Mouse (Mus musculus) liver, adult 2 months (tissue): Measurements from ENCODE around the gene 1110051M20Rik. TPM values are rescaled to one million over a fixed set of nuclear protein-coding genes. Genes with fewer than 3 reads are reported as not detected.
A peak's percentile ranks its signal among the peaks of the same experiment; 100 is the strongest.

Source experiments
- DNase-seq: peaks from one replicate; pipeline ENCODE4 v3.0.0-alpha.2; 2011; ENCODE audit warnings: low read depth, low spot score; ENCODE audit errors: extremely low read depth
- H3K27ac ChIP-seq: fragments of 200-500 bp; replicated peaks from 2 replicates; pipeline ENCODE4 v1.5.1; 2012; ENCODE audit warnings: low read depth, mild to moderate bottlenecking, control low read depth, inconsistent platforms, low read length; ENCODE audit not compliant: insufficient read depth
- H3K27me3 ChIP-seq: fragments of 200-500 bp; 2 replicates; pipeline ENCODE4 v1.6.1; 2012; ENCODE audit warnings: mild to moderate bottlenecking, moderate library complexity, low read length, inconsistent platforms; ENCODE audit not compliant: control insufficient read depth, insufficient read depth
- H3K36me3 ChIP-seq: fragments of 200-500 bp; 2 replicates; pipeline ENCODE4 v1.6.1; 2012; ENCODE audit warnings: low read length, inconsistent platforms; ENCODE audit not compliant: control insufficient read depth, insufficient read depth
- H3K4me1 ChIP-seq: fragments of 200-500 bp; 2 replicates; pipeline ENCODE4 v1.6.1; 2011; ENCODE audit warnings: low read length; ENCODE audit not compliant: control insufficient read depth, insufficient read depth
- H3K4me3 ChIP-seq: fragments of 200-500 bp; 2 replicates; pipeline ENCODE4 v1.5.1; 2011; ENCODE audit warnings: low read depth, mild to moderate bottlenecking, control low read depth, low read length, moderate library complexity; ENCODE audit not compliant: insufficient read depth
- H3K79me2 ChIP-seq: fragments of 200-500 bp; 2 replicates; pipeline ENCODE4 v1.6.1; 2012; ENCODE audit warnings: inconsistent platforms, mild to moderate bottlenecking, low read length, moderate library complexity; ENCODE audit not compliant: control insufficient read depth, insufficient read depth
- H3K9ac ChIP-seq: fragments of 200-500 bp; 2 replicates; pipeline ENCODE4 v1.6.1; 2012; ENCODE audit warnings: low read depth, mild to moderate bottlenecking, control low read depth, inconsistent platforms, low read length
- CTCF ChIP-seq: fragments of 200-500 bp; IDR thresholded peaks from 2 replicates; pipeline ENCODE4 v1.5.1; 2011; ENCODE audit warnings: low read depth, low read length, control low read depth
- POLR2A ChIP-seq: fragments of 200-500 bp; IDR thresholded peaks from 2 replicates; pipeline ENCODE4 v1.6.1; 2011; ENCODE audit warnings: low read length, control low read depth; ENCODE audit not compliant: insufficient read depth; ENCODE audit errors: extremely low read depth
- WGBS: fragments of 180-500 bp; shearing (Covaris S2); methylation state at CpG from one replicate; pipeline ENCODE4 v1.1.7; 2018; 5-methylcytosine and 5-hydroxymethylcytosine counted together
- polyA plus RNA-seq: library from polyadenylated mRNA; depleted of rRNA; stranded (reverse); fragments of >200 nt; gene quantifications from 2 replicates; pipeline ENCODE4 v1.2.3, GENCODE M21; 2012
- total RNA-seq: library from RNA; depleted of rRNA; stranded (reverse); fragments of >200 nt; gene quantifications from 2 replicates; pipeline ENCODE4 v1.2.3, GENCODE M21; 2014

1110051M20Rik gene
- total and polyA plus RNA-seq, 2 experiments = 2.8 to 3.6 TPM

GRCm38 (mm10) chr2:91388738-91389137 lies 55.8 kb downstream of the 1110051M20Rik start:
- TF ChIP-seq POLR2A (no peak), CTCF (no peak)
- H3K4me3 ChIP-seq = no peak overlapping the region
- H3K4me1 ChIP-seq = peaks cover 4% of the 10 kb centered on the region; the same call in 1 of the 2 replicates
- H3K36me3 ChIP-seq = no peaks in the 10 kb centered on the region
- H3K79me2 ChIP-seq = no peaks in the 10 kb centered on the region
- H3K27ac ChIP-seq = no peak overlapping the region
- DNase-seq = no peak
- H3K27me3 ChIP-seq = no peaks in the 10 kb centered on the region
- no peak overlapping the region for H3K9ac ChIP-seq
- WGBS = 68% methylated on average over 3 of the region's 3 CpGs

- H3K27ac ChIP-seq = no peak overlapping the region
- 86% methylated on average over 3 of the region's 3 CpGs for WGBS
- TF ChIP-seq POLR2A (no peak), CTCF (no peak)
Measured at GRCm38 (mm10) chr2:91388281-91388680, 56.2 kb downstream of the 1110051M20Rik start.

DNA sequence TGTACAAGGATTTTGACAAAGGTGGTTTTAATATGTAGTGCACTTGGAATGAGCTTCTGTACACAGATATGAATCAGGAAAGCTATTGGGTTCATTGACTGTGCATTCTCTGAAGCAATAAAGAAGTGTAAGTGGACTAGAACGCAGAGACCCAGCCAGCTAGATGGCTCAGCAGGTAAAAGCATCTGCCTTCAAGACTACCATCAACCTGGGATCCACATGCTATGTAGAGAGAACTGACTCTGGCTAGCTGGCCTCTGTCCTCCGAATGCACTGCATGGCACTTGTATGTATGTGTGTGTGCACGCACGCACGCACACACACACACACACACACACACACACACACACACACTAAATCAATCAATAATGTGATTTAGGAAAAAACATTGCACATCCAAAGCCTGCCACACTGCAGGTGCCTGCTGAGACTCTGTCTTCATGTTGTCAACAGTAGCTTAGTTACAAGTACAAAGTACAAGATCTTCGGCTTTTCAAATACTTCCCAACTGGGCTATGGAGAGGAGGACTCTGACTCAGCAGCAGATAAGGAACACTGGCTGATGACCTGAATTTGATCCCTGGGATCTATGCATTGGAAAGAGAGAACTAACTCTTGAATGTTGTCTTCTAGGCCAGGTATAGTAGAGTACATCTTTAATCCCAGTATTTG lies 57.1 kb downstream of the 1110051M20Rik start:
- no peak for TF ChIP-seq CTCF
- Histone ChIP-seq H3K27me3 (no peaks in the 10 kb centered on the region), H3K36me3 (no peaks in the 10 kb centered on the region), H3K79me2 (no peaks in the 10 kb centered on the region), H3K4me1 (peaks cover 4% of the 10 kb centered on the region; the same call in 1 of the 2 replicates), H3K9ac (no peak overlapping the region), H3K4me3 (no peak overlapping the region), H3K27ac (no peak overlapping the region)
- 23% methylated on average over 6 of the region's 6 CpGs for WGBS
- DNase-seq = peak; percentile 88

More at GRCm38 (mm10) chr2:91388281-91388680, 56.2 kb downstream of the 1110051M20Rik start:
- Histone ChIP-seq H3K9ac (no peak overlapping the region), H3K27me3 (no peaks in the 10 kb centered on the region), H3K79me2 (no peaks in the 10 kb centered on the region), H3K4me3 (no peak overlapping the region), H3K36me3 (no peaks in the 10 kb centered on the region), H3K4me1 (peaks cover 4% of the 10 kb centered on the region; the same call in 1 of the 2 replicates)
- no peak for DNase-seq

GRCm38 (mm10) chr2:91386547-91387286 lies 57.8 kb downstream of the 1110051M20Rik start:
- no peaks in the 10 kb centered on the region for H3K27me3 ChIP-seq
- no peak overlapping the region for H3K4me3 ChIP-seq
- peak; percentile 3 for DNase-seq
- TF ChIP-seq POLR2A = no peak
- no peak for TF ChIP-seq CTCF
- H3K79me2 ChIP-seq = no peaks in the 10 kb centered on the region
- WGBS = 80% methylated on average over 5 of the region's 5 CpGs
- H3K9ac ChIP-seq = no peak overlapping the region
- peaks cover 4% of the 10 kb centered on the region; the same call in 1 of the 2 replicates for H3K4me1 ChIP-seq
- no peaks in the 10 kb centered on the region for H3K36me3 ChIP-seq
- H3K27ac ChIP-seq = no peak overlapping the region

- 93% methylated on average over 6 of the region's 6 CpGs for WGBS
- H3K27me3 ChIP-seq = no peaks in the 10 kb centered on the region
Measured at GRCm38 (mm10) chr2:91383294-91383693, 61.2 kb downstream of the 1110051M20Rik start.

GRCm38 (mm10) chr2:91377038-91377437 lies 67.5 kb downstream of the 1110051M20Rik start:
- 70% methylated on average over 7 of the region's 7 CpGs for WGBS
- no peak for DNase-seq

More at GRCm38 (mm10) chr2:91383294-91383693, 61.2 kb downstream of the 1110051M20Rik start:
- H3K36me3 ChIP-seq = no peaks in the 10 kb centered on the region
- no peaks in the 10 kb centered on the region for H3K79me2 ChIP-seq
- H3K4me3 ChIP-seq = no peak overlapping the region
- no peak overlapping the region for H3K9ac ChIP-seq
- no peak overlapping the region for H3K27ac ChIP-seq
- TF ChIP-seq POLR2A (no peak), CTCF (no peak)
- DNase-seq = no peak
- peaks cover 4% of the 10 kb centered on the region; the same call in 1 of the 2 replicates for H3K4me1 ChIP-seq

More at GRCm38 (mm10) chr2:91377038-91377437, 67.5 kb downstream of the 1110051M20Rik start:
- no peak overlapping the region for H3K27ac ChIP-seq
- TF ChIP-seq CTCF (no peak), POLR2A (no peak)
- peaks cover 4% of the 10 kb centered on the region; the same call in 1 of the 2 replicates for H3K4me1 ChIP-seq
- H3K4me3 ChIP-seq = no peak overlapping the region
- no peaks in the 10 kb centered on the region for H3K36me3 ChIP-seq
- H3K9ac ChIP-seq = no peak overlapping the region
- H3K79me2 ChIP-seq = no peaks in the 10 kb centered on the region
- H3K27me3 ChIP-seq = no peaks in the 10 kb centered on the region
